Mouse (Mus musculus) frontal cortex, adult (tissue): ENCODE measurements around the gene Cramp1l.
"Not testable (repeated sequence)": the region's sequence is repeated elsewhere in the genome, so short reads cannot be mapped to it uniquely, and the experiment has no call there.

Source experiments
- ATAC-seq: cut with Nextera tagmentation; 2 replicates; pipeline ENCODE4 v1.9.2; 2017; ENCODE audit warnings: mild to moderate bottlenecking, moderate library complexity, mixed read lengths; ENCODE audit not compliant: low TSS enrichment

Gene Cramp1l

GRCm38 (mm10) chr17:24959371-24959770 is 56.2 kb downstream of the Cramp1l start:
- no peak for ATAC-seq

GRCm38 (mm10) chr17:24953291-24953690 is 62.3 kb downstream of the Cramp1l start:
- ATAC-seq = no peak

GRCm38 (mm10) chr17:24950671-24951070 is 64.9 kb downstream of the Cramp1l start:
- ATAC-seq = no peak

- no peak for ATAC-seq
These were observed 67.4 kb downstream of the Cramp1l start for GRCm38 (mm10) chr17:24948204-24948603.

- ATAC-seq = not testable (repeated sequence)
These were observed 72.0 kb downstream of the Cramp1l start for GRCm38 (mm10) chr17:24943589-24943988.

GRCm38 (mm10) chr17:24943036-24943435 is 72.6 kb downstream of the Cramp1l start:
- peak; percentile 73; the same call in 1 of the 2 replicates for ATAC-seq

GRCm38 (mm10) chr17:24942453-24942852 is 73.1 kb downstream of the Cramp1l start:
- not testable (repeated sequence) for ATAC-seq

GRCm38 (mm10) chr17:24937266-24937665 is 78.3 kb downstream of the Cramp1l start:
- no peak for ATAC-seq

- ATAC-seq = peak; percentile 97
These were observed 79.0 kb downstream of the Cramp1l start, which contains the start of gene Mapk8ip3 for GRCm38 (mm10) chr17:24936259-24937237. TSS of gene Mapk8ip3 (minus strand) at chr17:24936977.

- no peak for ATAC-seq
These were observed 79.9 kb downstream of the Cramp1l start for GRCm38 (mm10) chr17:24935666-24936065.

GRCm38 (mm10) chr17:24934926-24935325 is 80.7 kb downstream of the Cramp1l start:
- no peak for ATAC-seq

- no peak for ATAC-seq
These were observed 82.4 kb downstream of the Cramp1l start for GRCm38 (mm10) chr17:24933163-24933562.

GRCm38 (mm10) chr17:24932431-24932830 is 83.2 kb downstream of the Cramp1l start:
- no peak for ATAC-seq

- no peak; the same call in 1 of the 2 replicates for ATAC-seq
These were observed 86.1 kb downstream of the Cramp1l start for GRCm38 (mm10) chr17:24929506-24929905.

- ATAC-seq = no peak
These were observed 92.3 kb downstream of the Cramp1l start for GRCm38 (mm10) chr17:24923246-24923645.

GRCm38 (mm10) chr17:24913984-24914383 is 101.6 kb downstream of the Cramp1l start:
- ATAC-seq = no peak
